Mouse (Mus musculus) brain, adult 10 weeks (tissue): ENCODE results near the gene Uxt. TPM values are rescaled to one million over a fixed set of nuclear protein-coding genes. Genes with fewer than 3 reads are reported as not detected.

Experiments used
- polyA plus RNA-seq: library from polyadenylated mRNA; stranded (reverse); fragments of 350-450 nt; fragmentation: Illumina TruSeq; extraction: RNeasy Lipid Tissue Mini Kit (QIAGEN cat#74804); gene quantifications from one replicate; pipeline ENCODE4 v1.2.3, GENCODE M21; 2015; ENCODE audit warnings: low read depth, low replicate concordance

Uxt gene
- 25.5 TPM for polyA plus RNA-seq

GRCm38 (mm10) chrX:20961477-20962378 is at the start of gene Uxt:
TSS of gene Uxt (minus strand) at chrX:20962017.

GRCm38 (mm10) chrX:20950191-20950880 is 11.5 kb downstream of the Uxt start, which contains the start of gene Elk1:
TSS of gene Elk1 (minus strand) at chrX:20950608.

GRCm38 (mm10) chrX:20931364-20931763 is 30.5 kb downstream of the Uxt start, which contains the start of gene Cfp:
TSS of gene Cfp (minus strand) at chrX:20931555.

GRCm38 (mm10) chrX:20920844-20921364 is 40.9 kb downstream of the Uxt start, which contains the start of gene Syn1:
TSS of gene Syn1 (minus strand) at chrX:20921004.

Other genes with a start within 250 kb of the Uxt start
- gene Araf, start 164.2 kb downstream of the Uxt start, polyA plus RNA-seq, result 296 TPM
- 1.1 TPM for gene Timp1, start 91.9 kb downstream of the Uxt start, polyA plus RNA-seq
- gene Syn1, start 41.0 kb downstream of the Uxt start, polyA plus RNA-seq, result 332 TPM
- 11.3 TPM for gene Cfp, start 30.5 kb downstream of the Uxt start, polyA plus RNA-seq
- 45.5 TPM for gene Elk1, start 11.4 kb downstream of the Uxt start, polyA plus RNA-seq
- 10.8 TPM for gene Zfp182, start 100.3 kb upstream of the Uxt start, polyA plus RNA-seq
- gene Spaca5, start 106.4 kb upstream of the Uxt start, polyA plus RNA-seq, result not detected
- 2.8 TPM for gene Zfp300, start 127.5 kb upstream of the Uxt start, polyA plus RNA-seq
- gene Ssxa1, start 153.8 kb upstream of the Uxt start, polyA plus RNA-seq, result not detected
- not detected for gene Gm21876, start 213.6 kb upstream of the Uxt start, polyA plus RNA-seq